Mouse (Mus musculus): Measurements from ENCODE around the gene Slc38a7. TPM values are rescaled to one million over a fixed set of nuclear protein-coding genes. Genes with fewer than 3 reads are reported as not detected.

Gene Slc38a7
- 3.3 and 3.7 TPM in 2 replicates for polyA plus RNA-seq (2012; ENCODE audit: insufficient read depth, insufficient read length, missing spikeins)

GRCm38 (mm10) chr8:95853102-95853843, at the start of gene Slc38a7:
Slc38a7 (minus strand) TSS chr8:95853539.
- peak within 1 kb of the TSS; percentile 14 for H3K27ac ChIP-seq (replicated peaks; ENCODE audit: low read depth, low read length)
- H3K4me1 ChIP-seq (ENCODE audit: control insufficient read depth, insufficient read depth, insufficient read length, low read length), result peaks cover 6% of the 10 kb centered on the region
- H3K4me3 ChIP-seq (ENCODE audit: insufficient read depth, low read depth, low read length), result peak within 1 kb of the TSS; percentile 82

GRCm38 (mm10) chr8:95901864-95902263, 48.5 kb upstream of the Slc38a7 start:
- Histone ChIP-seq H3K4me3 (ENCODE audit: insufficient read depth, low read depth, low read length) (no peak overlapping the region), H3K27ac (replicated peaks; ENCODE audit: low read depth, low read length) (no peak overlapping the region), H3K4me1 (ENCODE audit: control insufficient read depth, insufficient read depth, insufficient read length, low read length) (no peaks in the 10 kb centered on the region)

DNA sequence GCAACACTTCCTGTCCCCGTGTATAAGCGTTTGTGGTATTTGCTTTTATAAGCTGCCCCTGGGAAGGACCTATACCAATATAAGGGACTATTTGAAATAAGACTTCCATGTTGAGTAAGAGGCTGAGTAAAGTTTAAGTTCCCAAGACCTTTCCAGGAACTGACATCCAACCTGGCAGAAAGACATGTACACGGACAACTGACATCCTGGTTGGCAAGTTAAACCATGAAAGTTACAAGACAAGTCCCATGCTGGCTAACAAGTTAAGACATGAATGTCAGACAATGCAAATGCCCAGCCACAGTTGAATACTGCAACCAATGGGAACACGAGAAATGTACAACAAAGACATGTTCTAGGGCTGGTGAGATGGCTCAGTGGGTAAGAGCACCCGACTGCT, 40.4 kb upstream of the Slc38a7 start:
- Histone ChIP-seq H3K4me3 (ENCODE audit: insufficient read depth, low read depth, low read length) (no peak overlapping the region), H3K4me1 (ENCODE audit: control insufficient read depth, insufficient read depth, insufficient read length, low read length) (no peaks in the 10 kb centered on the region), H3K27ac (replicated peaks; ENCODE audit: low read depth, low read length) (no peak overlapping the region)

GRCm38 (mm10) chr8:95888285-95889136, 35.2 kb upstream of the Slc38a7 start, which contains the start of gene Got2:
Got2 (minus strand) TSS chr8:95888547.
- no peak within 1 kb of the TSS for H3K27ac ChIP-seq (replicated peaks; ENCODE audit: low read depth, low read length)
- no peaks in the 10 kb centered on the region for H3K4me1 ChIP-seq (ENCODE audit: control insufficient read depth, insufficient read depth, insufficient read length, low read length)
- peak within 1 kb of the TSS; percentile 76 for H3K4me3 ChIP-seq (ENCODE audit: insufficient read depth, low read depth, low read length)

DNA sequence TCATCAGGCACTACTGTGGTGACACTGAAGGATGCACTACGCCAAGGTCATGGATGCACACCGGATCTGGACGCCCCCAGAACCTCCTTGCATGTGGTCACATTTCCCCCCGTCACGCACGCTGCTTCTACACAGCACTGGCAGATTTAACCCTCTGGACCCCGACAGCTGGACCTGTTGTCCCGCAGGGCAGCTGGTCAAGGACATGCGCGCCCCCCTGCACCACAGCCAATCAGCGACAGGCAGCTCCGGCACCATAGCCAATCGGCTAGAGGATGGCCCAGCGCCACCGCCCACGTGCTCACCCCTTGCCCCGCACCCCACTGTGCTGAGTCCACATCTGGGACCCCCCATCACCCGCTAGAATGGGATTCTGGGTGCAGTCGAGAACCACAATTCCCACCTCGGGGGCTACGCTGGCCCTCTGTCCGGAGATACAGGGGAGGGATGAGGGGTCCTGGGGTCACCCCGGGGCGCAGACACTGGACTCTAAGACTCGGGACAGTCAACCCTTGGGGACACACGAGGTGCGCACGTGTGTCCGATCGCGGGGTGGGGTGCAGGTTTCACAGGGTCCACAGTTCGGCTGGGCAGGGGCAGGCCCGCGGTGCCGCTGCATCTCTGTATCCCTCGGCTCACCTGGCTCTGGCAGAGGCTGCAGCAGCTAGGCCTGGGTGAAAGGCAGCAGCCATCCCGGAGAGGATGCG, 34.4 kb upstream of the Slc38a7 start:
- Histone ChIP-seq H3K4me1 (ENCODE audit: control insufficient read depth, insufficient read depth, insufficient read length, low read length) (no peaks in the 10 kb centered on the region), H3K27ac (replicated peaks; ENCODE audit: low read depth, low read length) (no peak overlapping the region), H3K4me3 (ENCODE audit: insufficient read depth, low read depth, low read length) (peak overlapping the region; percentile 76)

DNA sequence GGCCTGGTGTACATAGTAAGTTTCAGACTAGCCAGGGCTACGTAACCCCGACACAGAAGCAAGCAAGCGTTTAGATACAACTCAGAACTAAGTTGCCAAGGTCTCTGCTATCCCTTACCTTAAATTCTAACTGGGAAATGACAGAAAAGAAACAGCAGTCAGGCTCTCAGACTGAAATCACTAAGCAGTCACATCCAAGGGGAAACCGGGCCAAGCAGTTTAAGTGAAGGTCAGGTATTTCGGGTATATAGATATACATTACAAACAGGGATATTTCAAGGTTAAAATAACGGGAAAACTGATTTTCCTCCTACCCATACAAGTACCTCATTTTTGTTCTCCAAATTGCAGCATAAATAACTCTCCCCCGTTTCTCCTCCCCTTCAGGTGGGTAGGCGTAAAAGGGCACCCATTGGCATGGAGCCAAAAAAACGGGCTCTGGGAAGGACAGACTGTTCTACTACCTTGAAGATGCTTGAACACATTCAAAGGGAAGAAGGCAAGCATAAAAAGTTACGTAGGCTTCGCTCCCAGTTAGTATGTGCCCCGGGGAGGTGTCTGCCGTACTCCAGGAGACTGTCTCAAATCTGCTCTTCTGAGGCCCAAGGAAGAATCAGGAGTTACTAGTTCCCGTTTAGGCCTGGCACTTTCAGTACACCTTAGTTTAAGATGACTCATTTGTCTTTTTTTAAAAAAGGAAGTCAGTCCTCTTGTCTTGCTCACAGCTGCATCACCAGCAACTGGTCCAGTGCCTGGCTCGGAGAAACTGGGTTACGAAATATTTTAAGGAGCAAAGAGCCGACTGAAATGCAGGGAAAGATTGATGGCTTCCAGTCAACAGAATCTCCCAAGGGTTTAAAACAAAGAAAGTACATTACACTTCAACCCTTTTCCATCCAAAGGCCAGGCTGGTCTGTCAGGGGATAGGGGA, 33.6 kb upstream of the Slc38a7 start:
- peak overlapping the region; percentile 76 for H3K4me3 ChIP-seq (ENCODE audit: insufficient read depth, low read depth, low read length)
- no peaks in the 10 kb centered on the region for H3K4me1 ChIP-seq (ENCODE audit: control insufficient read depth, insufficient read depth, insufficient read length, low read length)
- no peak overlapping the region for H3K27ac ChIP-seq (replicated peaks; ENCODE audit: low read depth, low read length)

DNA sequence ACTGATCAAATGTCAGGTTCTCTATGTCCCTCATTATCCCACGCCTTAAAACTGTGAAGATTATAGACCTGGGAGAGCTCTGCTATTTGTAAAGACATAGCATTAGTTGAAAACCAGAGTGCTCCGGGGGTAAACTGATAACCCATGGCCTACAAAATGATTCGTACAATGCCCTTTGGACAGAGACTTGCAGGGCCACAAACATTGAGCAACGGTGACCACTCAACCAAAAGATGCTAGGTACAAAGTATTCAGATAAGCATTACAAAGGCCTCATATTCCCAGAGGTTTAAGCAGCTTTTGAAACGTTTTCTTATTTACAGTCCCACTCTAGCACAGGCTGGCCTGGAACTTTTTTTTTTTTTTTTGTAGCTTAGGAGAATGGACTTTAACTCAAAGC, 32.6 kb upstream of the Slc38a7 start:
- H3K4me1 ChIP-seq (ENCODE audit: control insufficient read depth, insufficient read depth, insufficient read length, low read length), result no peaks in the 10 kb centered on the region
- no peak overlapping the region for H3K4me3 ChIP-seq (ENCODE audit: insufficient read depth, low read depth, low read length)
- H3K27ac ChIP-seq (replicated peaks; ENCODE audit: low read depth, low read length), result no peak overlapping the region

GRCm38 (mm10) chr8:95885271-95885841, 32.0 kb upstream of the Slc38a7 start:
- no peak overlapping the region for H3K27ac ChIP-seq (replicated peaks; ENCODE audit: low read depth, low read length)
- no peak overlapping the region for H3K4me3 ChIP-seq (ENCODE audit: insufficient read depth, low read depth, low read length)

GRCm38 (mm10) chr8:95884491-95884890, 31.2 kb upstream of the Slc38a7 start:
- Histone ChIP-seq H3K4me1 (ENCODE audit: control insufficient read depth, insufficient read depth, insufficient read length, low read length) (no peaks in the 10 kb centered on the region), H3K27ac (replicated peaks; ENCODE audit: low read depth, low read length) (no peak overlapping the region), H3K4me3 (ENCODE audit: insufficient read depth, low read depth, low read length) (no peak overlapping the region)

More at GRCm38 (mm10) chr8:95885271-95885841, 32.0 kb upstream of the Slc38a7 start:
- no peaks in the 10 kb centered on the region for H3K4me1 ChIP-seq (ENCODE audit: control insufficient read depth, insufficient read depth, insufficient read length, low read length)

- Histone ChIP-seq H3K4me3 (ENCODE audit: insufficient read depth, low read depth, low read length) (no peak overlapping the region), H3K27ac (replicated peaks; ENCODE audit: low read depth, low read length) (no peak overlapping the region)
Observed at GRCm38 (mm10) chr8:95882191-95882590, 28.9 kb upstream of the Slc38a7 start.

DNA sequence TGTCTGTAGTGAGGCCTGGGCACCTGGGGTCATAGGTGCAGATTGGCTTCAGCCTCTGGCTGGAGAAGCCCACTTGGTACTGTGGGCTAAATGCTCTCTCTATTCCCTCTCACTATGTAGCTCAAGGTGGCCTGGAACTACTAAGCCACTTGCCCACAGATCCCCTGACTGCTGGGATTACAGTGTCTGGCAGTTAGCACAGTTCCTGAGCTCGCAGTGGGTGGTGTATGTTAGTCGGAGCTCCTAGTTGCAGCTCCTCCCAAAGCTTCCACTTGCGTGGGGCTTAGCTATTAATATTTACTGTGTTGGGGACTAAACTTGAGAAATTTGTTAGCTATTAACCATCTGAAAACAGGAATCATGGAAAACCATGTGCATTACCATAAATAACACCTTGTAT, 28.2 kb upstream of the Slc38a7 start:
- H3K27ac ChIP-seq (replicated peaks; ENCODE audit: low read depth, low read length), result no peak overlapping the region
- H3K4me1 ChIP-seq (ENCODE audit: control insufficient read depth, insufficient read depth, insufficient read length, low read length), result no peaks in the 10 kb centered on the region
- no peak overlapping the region for H3K4me3 ChIP-seq (ENCODE audit: insufficient read depth, low read depth, low read length)

More at GRCm38 (mm10) chr8:95882191-95882590, 28.9 kb upstream of the Slc38a7 start:
- H3K4me1 ChIP-seq (ENCODE audit: control insufficient read depth, insufficient read depth, insufficient read length, low read length), result no peaks in the 10 kb centered on the region

DNA sequence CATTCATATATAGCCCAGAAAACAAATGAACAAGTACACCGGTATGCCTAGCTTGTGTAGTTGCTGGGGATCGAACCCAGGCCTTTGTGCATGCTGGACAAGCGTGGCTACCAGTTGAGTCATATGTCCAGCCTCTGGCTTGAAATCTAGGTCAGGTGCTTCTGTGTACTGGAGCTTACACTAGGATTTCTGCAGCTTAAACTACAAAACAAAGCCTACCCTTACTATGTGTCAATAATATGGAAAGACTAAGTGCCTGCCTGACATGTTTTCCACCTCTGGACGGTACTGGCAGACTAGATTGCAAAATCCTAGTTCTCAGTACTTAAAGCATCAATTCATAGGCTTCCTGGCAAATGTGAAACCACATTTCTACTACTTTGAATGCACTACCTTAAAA, 26.5 kb upstream of the Slc38a7 start:
- Histone ChIP-seq H3K27ac (replicated peaks; ENCODE audit: low read depth, low read length) (no peak overlapping the region), H3K4me3 (ENCODE audit: insufficient read depth, low read depth, low read length) (no peak overlapping the region), H3K4me1 (ENCODE audit: control insufficient read depth, insufficient read depth, insufficient read length, low read length) (no peaks in the 10 kb centered on the region)

DNA sequence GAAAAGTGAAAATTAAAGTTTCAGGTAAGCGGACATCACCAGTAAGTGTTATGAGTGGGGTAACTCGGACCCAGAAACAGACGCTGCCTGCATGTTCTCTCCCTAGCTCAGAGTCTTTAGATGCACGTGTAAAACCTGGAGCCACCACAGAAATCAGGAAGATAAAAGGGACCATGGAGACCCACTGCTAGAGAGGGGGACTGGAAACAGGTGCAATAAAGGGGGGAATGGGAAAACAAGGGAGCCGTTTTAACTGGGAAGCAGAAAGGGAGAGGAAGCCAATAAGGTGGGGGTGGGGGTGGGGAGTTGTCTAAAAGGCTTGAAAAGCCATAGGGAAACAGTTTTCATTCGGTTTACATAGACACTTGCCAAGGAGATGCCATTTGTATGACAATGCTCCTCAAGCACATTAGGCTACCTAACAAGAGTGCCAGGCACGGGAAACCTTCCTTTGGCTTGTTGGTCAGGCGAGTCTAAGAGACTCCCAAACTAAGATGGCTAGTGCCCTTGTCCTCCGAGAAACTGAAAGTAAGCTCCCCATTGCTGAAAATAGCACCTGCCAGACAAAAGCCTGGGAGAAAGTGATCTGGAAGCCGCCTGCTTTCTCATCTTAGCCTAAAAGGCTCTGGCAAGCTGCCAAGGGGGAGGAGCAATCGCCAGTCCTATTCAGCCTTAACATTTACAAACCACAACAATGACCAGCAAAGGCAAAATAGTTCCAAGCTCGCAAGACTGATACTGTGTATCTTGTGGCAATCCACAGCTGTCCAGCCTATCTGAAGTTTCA, 25.0 kb upstream of the Slc38a7 start:
- H3K4me3 ChIP-seq (ENCODE audit: insufficient read depth, low read depth, low read length), result peak overlapping the region; percentile 27; the same call in 1 of the 2 replicates

More for the DNA sequence above, 25.0 kb upstream of the Slc38a7 start:
- Histone ChIP-seq H3K27ac (replicated peaks; ENCODE audit: low read depth, low read length) (no peak overlapping the region), H3K4me1 (ENCODE audit: control insufficient read depth, insufficient read depth, insufficient read length, low read length) (no peaks in the 10 kb centered on the region)
